Mouse (Mus musculus): ENCODE results near the gene Bco2.

- TF ChIP-seq CTCF (conservative IDR thresholded peaks at IDR 0.05; ENCODE audit: insufficient read depth, insufficient read length, low read depth, low read length) = no peak
- TF ChIP-seq POLR2A (IDR thresholded peaks at IDR 0.05; ENCODE audit: low read depth, low read length) = no peak
These were observed 14.8 kb downstream of the Bco2 start for GRCm38 (mm10) chr9:50540170-50540569.
